Mouse (Mus musculus) mesoderm, embryonic 11.5 days (tissue): ENCODE measurements around the gene Gm3269.
"Not testable (repeated sequence)": the region's sequence is repeated elsewhere in the genome, so short reads cannot be mapped to it uniquely, and the experiment has no call there.

ENCODE experiments used
- DNase-seq: peaks from one replicate; pipeline ENCODE4 v3.0.0-alpha.2; 2012; ENCODE audit warnings: low read depth, low spot score

Gene Gm3269

GRCm38 (mm10) chr14:4837806-4838205 is at the start of gene Gm3269:
Gene Gm3269 (plus strand): TSS chr14:4838106.
- DNase-seq = not testable (repeated sequence)

DNA sequence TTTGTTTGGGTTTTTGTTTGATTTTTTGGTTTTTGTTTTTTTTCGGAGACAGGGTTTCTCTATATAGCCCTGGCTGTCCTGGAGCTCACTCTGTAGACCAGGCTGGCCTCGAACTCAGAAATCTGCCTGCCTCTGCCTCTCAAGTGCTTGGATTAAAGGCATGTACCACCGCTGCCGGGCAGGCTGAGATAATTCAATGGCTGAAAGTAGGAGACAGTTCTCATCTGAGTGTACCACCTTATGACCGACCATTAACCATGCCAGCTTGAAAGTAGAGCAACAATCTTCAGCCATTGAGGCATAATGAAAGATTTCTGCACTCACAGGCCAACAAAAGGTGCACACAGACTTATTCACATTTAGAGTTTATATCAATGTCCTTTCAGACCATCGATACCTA is 31.5 kb upstream of the Gm3269 start:
- not testable (repeated sequence) for DNase-seq

- not testable (repeated sequence) for DNase-seq
These were observed 16.0 kb upstream of the Gm3269 start for GRCm38 (mm10) chr14:4821950-4822349.

GRCm38 (mm10) chr14:4855299-4855980 is 17.5 kb downstream of the Gm3269 start, which contains the start of gene Gm3264:
Gene Gm3264 (plus strand): TSS chr14:4855576.
- not testable (repeated sequence) for DNase-seq

DNA sequence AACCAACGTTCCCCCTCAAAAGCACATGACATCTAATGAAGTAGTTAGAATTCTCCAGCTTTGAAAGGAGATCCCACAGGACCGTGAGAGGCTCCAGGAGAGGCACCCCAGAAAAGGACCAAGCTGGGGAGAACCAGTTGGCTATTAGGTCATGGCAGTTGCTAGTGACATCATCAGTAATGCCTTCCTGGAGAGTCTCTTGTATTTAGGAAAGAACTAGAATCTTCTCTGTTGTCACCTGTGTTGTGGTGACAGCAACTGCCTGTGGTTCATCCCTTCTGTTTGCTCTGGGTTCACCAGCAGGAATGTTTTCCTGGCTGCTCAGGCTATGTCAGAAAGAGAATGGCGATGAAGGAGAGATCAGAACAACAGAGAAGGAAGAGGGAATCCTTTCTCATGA is 54.2 kb downstream of the Gm3269 start, which contains the start of gene Gm3278:
Gm3278 (plus strand) TSS at position 301 of the 400 bp plus-strand sequence.
- DNase-seq = not testable (repeated sequence)
